Mouse (Mus musculus) naive thymus-derived CD4-positive, alpha-beta T cell, adult 2 months (primary cell): ENCODE data around the gene Ak8.

ENCODE experiments used
- DNase-seq: peaks from one replicate; pipeline ENCODE4 v3.0.0-alpha.2; 2011; ENCODE audit warnings: low read depth

Gene Ak8

DNA sequence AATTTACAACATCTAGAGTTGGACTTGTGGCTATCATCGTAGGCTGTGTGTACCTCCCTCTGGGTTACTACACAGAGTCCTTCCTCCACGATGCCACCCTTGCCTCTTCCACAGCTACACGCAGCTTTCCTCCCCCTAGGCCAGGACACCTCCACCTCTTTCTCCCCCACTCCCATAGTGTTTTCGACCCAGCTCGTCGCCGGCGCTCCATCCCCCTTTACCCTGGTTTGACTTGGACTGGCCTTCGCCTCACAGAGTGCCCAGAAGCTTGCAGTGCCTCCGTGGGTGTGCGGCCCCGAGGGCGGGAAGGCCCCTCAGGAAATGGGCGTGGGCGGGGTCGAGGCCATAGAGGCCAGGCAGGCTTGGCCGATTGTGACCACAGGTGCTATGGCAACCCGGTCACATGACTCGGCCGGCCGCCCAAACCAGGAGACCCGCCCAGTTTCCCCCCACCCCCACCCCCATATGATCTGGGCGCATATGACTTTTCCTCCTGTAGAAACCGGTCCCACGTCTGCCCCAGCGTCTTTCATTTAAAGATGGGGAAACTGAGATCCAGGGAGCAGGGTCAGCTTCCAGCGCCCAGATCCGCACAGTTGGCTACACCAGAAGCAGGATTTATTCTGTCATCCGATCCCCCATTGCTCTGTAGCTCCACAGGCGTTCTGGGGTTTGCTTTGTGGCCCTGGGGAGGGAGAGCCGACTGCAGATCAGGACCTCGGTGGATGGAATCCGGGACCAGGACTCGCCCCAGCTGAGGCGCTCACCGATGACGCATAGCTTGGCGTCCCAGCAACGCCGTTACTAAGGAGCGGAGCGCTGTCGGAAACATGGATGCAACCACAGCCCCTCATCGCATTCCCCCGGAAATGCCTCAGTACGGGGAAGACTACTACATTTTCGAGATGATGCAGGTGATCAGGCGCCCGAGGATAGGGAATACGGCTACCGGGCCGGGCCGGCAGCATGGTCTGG, at the start of gene Ak8, which contains the start of gene Spaca9:
Gene Ak8 (plus strand): TSS at position 804 of the 975 bp plus-strand sequence.
Gene Spaca9 (minus strand): TSS at position 367 of the 975 bp plus-strand sequence.
- DNase-seq = peak; percentile 32

DNA sequence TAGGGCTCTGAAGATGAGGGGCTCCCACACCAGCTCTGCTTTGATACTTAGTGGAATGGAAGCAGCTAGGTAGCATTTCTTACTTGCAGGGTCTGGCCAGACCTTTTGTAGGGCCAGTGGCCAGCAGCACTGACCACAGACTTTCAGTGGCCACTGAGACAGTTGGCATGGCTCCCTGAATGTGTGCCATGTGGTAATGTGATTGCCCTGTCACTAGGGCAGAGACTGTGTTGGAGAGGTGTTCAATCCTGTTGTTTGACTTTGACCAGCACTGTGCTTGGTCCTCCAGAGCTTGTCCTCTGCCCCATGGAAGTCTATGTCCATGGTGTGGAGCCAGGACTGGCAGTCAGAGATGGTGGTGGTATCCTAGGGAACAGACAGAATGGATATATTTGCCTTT, 49.4 kb upstream of the Ak8 start:
- DNase-seq = no peak

DNA sequence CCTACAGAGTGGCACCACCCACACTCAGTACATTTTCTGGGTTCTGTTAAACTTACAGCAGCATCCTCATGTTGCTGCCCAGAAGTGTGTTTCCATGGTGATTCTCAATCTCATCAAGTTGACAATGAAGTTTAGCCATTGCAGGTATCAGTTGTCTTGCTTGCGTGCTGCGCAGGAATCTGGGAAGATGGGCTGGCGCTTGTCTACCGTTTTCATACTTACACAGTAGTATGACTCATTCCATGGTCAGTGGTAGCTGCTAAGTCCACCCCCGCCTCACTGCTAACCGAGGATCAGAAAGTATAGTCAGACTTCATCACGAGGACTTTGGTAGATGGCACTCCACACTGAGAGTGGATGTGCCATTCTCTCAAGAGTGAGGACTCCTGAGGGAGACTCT, 46.6 kb upstream of the Ak8 start:
- no peak for DNase-seq

DNA sequence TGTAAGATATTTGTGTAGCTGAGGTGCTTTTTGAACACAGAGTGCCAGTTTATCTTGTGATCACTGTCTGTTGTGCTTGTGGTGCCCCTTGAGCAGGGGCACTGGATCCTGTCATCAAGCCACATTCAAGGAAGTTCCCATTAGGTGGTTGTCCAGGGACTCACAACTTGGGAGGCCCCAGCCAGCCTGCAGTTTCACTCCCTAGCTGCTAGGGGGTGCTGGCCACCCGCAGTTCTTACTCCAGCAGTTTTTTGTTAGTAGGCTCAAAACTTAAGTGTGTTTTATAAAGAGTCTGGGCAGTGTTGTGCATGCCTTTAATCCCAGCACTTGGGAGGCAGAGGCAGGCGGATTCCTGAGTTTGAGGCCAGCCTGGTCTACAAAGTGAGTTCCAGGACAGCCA, 45.7 kb upstream of the Ak8 start:
- DNase-seq = peak; percentile 44

DNA sequence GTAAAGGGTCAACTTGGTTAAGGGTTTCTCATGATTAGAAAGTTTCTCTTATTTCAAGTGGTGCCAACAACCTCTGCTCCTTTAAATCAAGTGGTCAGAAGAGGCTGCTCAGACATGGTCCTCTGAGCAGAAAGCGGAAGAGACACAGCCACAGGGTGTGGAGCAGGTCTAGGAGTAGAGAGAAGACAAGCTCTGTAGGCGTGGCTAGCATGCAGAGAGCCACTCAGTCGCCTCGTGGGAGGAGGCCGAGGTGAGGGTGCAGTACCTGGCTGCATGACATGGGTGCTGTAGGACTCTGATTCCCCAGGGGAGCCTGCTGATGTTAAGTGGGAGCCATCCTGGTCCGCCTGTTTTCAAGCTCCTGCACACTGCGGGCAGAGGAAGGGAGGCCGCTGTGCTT, 43.7 kb upstream of the Ak8 start:
- DNase-seq = no peak

DNA sequence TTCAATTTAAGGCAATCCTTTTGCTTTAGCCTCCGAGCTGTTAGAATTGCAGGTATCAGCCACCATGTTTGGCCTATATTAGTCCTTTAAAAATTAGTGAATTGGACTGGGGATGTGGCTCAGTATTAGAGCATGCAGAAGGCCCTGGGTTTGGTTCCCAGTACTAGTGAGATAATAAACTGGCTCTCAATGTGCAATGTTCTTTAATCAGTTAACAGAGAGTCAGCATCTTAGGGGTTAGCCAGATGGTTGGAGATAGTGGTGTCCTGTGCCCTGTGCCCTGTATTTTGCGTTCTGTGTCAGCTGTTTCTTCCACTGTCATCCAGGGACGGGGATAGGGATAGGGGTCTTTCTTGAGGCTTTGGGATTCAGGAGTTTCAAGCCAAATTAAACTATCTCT, 37.1 kb upstream of the Ak8 start:
- no peak for DNase-seq

DNA sequence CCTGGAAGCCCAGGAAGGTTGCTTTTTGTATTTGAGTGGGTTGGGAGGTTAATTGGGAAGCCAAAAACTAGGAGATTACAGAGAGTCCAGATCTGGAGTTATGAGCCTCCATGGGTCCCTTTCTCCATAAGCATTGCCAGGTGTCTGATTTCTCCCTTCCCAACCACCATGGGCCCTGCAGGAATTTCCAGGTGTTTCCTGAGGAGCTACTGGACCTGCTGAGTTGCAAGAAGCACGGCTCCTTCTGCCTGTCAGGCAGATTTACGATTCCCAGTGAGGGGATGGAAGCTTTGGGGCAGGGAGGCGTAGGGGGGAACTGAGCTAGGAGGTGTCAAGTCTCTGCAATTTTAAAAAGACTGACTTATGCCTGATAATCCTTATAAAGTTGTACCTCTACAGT, 34.1 kb upstream of the Ak8 start:
- no peak for DNase-seq

DNA sequence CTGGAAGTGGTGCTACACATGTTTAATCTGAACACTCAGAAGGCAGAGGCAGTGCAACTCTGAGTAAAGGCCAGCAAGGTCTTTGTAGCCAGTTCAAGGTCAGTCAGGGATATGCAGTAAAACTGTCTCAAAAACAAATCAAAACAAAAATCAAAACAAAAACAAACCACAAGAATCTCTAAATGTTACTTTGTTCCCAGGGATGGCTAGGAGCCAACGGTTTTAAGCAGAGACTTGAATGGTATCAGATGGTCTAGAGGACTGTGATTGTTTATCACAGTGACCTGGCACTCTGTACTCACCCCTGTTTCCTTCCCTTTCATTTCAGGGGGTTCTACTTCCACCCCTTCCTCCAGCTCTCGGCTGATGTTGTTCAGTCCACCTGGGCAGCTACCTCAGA, 28.5 kb upstream of the Ak8 start:
- no peak for DNase-seq

DNA sequence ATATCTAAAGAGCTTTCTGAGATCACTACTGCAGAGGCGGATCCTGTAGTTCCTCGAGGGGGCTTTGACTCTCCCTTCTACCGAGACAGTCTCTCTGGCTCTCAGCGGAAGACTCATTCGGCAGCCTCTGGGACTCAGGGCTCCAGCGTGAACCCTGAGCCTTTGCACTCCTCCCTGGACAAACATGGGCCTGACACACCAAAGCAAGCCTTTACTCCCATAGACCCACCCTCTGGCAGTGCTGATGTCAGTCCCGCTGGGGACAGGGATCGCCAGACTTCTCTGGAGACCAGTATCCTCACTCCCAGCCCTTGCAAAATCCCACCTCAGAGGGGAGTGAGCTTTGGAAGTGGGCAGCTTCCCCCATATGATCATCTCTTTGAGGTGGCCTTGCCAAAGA, 24.0 kb upstream of the Ak8 start:
- DNase-seq = no peak

DNA sequence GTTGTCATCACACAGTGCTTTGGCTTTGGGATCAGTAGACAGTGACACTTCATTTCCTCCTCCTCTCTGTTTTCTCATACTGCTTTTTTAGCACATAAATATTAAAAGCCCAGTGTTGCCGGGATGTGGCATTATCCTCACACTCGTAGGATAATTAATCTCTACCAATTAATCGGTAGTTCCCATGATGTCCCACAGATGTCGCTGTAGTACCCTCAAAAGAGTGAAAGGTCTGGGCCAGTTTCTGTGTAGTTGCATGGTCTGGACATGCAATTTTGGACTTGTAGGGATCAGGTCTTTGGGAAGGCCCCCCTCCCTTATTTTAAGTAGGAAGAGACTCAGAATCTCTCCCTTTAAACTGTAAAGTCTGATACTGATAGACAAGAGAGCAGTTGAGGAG, 19.3 kb upstream of the Ak8 start:
- DNase-seq = peak; percentile 28

DNA sequence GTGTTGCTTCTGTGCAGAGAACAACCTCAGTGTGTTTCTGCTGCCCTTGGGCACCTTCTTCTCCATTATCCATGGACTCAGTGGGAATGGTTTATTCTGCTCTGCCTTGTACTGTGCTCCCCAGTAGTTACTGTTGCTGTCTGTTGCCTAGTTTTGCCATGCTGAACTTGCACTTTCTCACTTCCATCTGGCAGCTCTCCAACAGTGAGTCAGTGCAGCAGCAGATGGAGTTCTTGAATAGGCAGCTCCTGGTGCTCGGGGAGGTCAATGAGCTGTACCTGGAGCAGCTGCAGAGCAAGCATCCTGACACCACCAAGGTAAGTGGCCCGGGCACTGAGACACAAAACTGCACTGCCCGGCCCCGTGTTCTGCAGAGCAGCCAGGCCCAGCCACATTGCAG, 18.2 kb upstream of the Ak8 start:
- no peak for DNase-seq

DNA sequence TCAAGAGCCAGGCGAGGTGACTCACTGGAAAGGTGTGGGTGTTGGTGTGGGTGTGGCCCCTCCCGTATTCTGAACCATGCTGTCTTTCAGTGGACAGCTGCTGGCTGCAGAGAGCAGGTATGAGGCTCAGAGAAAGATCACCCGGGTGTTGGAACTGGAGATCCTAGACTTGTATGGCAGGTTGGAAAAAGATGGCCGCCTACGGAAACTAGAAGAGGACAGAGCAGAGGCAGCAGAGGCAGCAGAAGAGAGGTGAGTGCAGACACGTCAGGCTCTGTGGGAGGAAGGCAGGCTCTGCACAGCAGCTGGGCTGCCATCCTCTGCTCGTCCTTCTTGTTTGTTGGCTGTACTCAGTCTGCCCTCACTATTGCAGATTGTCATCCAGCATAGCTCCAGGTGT, 14.1 kb upstream of the Ak8 start:
- DNase-seq = no peak

DNA sequence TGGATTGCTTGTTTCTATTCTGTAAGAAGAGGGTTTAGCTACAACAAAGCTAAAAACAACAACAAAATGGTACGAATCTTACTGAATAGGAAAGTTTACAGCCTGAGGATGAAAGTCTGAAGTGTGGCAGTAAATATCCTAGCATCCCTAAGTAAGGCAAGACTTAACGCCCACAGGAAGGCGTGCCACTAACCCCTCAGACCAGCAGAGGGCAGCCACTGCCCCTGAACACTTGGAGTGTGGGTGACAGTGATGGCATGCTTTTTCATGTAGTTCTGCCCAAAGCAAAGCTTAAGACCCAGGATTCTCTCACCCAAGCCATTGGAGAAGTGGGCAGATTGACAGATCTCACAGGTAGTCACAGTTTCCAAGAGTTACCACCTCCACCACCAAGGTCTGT, 11.5 kb upstream of the Ak8 start:
- peak; percentile 29 for DNase-seq

DNA sequence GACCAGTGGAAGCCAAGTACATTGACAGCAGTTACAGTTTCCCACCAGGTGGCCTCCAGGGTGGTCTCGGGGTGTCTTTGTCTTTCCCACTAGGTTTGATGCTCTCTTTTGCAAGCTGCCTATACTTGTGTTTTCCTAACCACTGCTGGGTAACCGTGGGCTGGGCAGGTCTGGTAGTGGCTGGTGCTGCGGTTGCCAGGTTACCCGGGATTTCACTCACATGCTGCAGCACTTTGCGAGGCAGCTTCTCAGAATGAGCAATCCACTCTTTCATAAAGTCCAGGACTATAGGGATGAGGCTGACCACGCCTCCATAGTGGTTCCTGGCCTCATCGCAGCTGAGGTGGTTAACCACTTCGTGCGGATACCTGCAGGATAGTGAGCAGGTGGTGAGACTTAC, 7.3 kb upstream of the Ak8 start:
- no peak for DNase-seq

DNA sequence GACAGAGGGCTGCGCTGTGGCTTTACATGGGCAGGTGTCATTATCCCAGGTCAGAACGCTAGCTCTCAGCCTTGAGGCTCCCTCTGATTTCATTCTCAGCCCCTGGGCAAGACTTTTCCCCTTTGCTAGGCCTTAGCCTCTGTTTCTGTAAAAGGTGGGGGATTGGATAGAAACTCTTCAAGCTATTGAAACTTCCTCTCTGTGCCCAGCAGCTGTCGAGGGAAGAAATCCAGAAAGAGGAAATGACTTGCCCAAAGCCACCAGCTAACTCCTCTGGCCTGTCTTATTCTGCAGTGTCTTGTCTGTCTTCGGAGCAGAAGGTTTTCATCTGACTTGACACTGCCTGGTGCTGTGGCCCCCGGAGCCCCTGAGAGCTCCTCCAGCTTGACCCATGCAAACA, 1.4 kb upstream of the Ak8 start:
- peak; percentile 30 for DNase-seq

DNA sequence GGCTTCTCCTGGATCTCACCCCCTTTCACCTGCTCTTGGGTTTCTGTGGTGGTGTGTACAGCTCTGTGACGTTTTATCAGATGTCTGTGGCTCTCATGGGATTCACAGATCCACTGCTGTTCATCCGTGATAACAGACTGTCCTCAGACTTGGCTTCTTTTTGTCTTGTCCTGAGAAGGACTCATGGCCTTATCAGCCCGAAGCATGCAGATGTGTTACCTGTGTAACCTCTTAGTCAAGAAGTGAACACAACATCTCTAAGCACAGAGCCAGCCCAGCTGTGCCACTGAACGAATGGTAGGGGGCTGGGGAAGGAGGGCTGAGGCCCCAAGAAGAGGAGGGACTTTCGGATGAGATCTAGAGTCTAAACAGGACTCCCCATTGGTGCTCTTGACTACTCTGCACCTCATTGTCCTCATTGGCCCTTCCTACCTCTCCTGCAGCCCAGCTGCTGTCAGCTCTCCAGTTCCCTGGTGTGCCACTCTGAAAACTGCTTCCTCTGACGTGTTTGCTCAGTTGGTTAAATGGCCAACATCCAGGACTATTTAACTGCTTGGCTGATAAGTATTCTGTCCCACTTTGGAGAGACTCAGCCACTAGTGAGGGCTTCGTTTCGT, 1.8 kb downstream of the Ak8 start:
- DNase-seq = no peak

DNA sequence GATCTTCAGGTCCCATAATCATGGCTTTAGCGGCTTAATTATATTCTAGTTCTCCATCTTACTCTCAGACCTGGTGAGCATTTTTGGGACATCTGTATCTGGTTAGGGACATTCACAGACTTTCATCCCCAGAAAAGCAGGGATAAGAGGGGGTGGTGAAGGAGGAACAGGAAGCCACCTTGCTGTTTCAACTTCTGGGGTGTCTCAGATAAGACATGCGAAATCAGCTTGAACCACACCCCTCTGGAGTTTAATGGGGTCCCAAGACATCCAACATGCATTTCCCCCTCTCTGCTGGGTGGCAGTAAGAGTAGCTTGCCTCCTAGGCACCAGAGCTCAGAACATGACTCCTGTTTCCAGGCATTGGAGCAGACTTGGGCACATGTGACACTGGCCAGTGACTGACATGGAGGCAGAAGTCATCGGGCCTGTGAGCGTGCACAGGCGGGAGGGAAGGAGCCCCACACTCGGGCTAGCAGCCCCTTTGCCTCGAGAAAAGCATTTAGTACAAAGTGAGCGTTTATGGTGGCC, 6.2 kb downstream of the Ak8 start:
- no peak for DNase-seq

DNA sequence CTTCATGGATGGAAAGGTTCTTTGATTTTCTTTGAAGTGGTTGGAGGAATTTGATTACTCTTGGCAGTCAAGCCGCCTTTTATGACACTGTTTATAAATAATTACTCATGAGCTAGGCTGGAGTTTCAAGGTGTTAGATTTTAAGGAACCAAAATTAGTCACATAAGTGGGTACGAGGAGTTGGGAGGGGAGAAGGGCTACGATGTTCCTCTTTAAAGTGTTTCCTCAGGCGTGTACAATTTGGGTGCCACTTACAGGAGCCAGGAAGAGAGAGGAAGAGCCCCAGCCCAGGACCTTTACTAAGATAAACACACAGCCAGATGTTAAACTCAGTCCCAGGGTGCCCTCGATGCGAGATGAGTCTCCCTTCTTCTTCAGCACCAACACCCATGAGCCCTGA, 6.8 kb downstream of the Ak8 start:
- DNase-seq = no peak

DNA sequence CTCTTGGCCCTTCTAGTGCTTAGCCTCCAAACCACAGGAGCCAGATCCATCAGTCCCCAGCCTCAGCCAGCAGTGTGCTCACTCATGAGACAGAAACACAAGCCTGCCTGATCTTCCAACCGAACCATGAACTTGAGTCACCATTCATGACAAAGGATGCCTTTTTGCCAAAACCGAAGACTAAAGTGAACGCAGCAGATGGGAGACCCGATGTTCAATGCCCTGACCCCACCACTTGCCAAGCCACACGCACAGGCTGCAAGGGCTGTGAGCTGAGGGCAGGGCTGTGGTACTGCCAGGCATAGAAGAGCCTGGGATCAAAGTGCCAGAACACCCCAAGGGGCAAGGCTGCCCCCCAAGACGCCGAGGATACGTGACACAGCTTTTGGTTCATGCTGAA, 13.1 kb downstream of the Ak8 start:
- DNase-seq = no peak

DNA sequence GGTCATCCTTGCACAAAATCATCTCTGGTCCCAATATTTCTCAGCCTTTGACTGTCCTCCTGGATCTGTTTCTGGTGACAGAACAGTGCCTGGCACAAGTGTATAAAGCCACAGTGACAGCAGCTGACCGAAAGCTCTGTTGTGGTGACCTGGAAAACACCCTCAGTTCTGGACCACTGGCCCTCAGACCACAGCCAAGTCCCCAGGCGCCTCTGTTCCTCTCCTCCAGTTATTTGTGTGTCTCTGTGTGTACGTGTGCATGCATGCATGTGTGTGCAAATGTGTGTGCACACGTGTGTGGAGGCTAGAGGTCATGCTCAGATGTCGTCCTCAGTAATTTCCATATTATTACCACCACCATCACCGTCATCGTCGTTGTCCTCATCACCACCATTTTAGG, 22.5 kb downstream of the Ak8 start:
- DNase-seq = no peak

DNA sequence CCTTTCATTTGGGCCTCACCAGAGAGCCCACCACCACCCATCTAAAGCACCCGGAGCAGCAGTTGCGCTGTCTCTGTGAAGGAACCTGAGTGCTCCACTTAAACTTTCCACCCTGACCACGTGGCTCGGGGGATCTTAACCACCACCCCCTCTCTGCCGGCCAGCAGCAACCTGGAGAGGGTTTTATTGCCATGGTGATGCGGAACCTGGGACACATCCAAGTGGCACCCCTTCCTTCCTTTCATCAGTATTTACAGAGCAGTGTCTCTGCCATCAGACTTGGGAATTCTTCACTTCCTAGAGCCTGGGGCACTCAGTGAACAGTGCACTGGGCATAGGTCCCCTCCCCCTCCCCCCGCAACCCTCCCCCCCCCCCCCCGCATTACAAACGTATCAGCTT, 23.9 kb downstream of the Ak8 start:
- no peak for DNase-seq

DNA sequence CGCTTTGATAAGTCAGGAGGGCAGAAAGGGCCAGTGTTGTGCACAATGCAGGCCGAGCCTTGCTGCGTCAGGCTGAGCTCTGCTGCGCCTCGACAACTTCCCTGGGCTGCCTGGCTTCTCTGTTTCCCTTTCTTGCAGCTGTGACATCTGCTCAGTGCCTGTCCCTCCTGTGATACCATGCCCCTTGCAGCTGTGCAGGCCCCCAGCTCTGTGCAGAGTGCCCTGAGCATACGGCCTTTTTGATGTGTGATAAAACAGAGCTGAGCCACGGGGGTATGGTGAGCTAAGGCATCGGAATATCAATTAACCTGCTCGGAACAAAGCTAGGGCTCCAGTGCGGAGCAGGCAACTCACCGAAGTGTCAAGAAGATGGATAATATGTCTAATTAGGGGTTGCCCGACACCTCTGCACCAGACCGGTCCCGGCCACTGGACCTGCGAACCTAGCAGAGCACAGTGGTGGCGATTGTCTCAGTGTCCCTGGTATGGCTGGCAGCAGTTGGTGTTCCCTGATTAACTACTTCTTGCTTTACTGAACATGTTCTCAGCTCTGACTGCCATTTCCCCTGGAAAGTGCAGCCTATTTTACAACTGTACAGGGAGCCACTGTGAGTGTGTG, 27.9 kb downstream of the Ak8 start:
- no peak for DNase-seq

DNA sequence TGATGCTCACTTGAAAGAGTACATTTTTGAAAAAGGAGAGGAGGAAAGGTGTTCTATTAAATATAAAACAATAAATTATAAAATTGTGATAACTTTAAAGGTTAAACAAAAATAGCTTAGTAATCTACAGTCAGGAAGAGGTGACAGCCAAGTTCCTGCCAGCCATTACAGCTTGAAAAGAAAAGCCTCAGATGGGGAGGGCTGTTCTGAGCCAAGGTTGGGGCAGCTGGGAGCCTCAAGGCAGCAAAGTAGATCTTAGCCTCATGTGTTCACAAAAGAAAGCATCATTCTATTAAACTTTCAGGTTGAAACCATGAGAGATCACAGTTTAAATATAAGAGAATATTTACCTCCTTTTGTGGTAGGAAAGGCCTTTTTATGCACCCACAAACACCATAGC, 30.7 kb downstream of the Ak8 start:
- DNase-seq = no peak
